8 mouse cellular contexts compared by ENCODE assay signal in the genomic region with DNA sequence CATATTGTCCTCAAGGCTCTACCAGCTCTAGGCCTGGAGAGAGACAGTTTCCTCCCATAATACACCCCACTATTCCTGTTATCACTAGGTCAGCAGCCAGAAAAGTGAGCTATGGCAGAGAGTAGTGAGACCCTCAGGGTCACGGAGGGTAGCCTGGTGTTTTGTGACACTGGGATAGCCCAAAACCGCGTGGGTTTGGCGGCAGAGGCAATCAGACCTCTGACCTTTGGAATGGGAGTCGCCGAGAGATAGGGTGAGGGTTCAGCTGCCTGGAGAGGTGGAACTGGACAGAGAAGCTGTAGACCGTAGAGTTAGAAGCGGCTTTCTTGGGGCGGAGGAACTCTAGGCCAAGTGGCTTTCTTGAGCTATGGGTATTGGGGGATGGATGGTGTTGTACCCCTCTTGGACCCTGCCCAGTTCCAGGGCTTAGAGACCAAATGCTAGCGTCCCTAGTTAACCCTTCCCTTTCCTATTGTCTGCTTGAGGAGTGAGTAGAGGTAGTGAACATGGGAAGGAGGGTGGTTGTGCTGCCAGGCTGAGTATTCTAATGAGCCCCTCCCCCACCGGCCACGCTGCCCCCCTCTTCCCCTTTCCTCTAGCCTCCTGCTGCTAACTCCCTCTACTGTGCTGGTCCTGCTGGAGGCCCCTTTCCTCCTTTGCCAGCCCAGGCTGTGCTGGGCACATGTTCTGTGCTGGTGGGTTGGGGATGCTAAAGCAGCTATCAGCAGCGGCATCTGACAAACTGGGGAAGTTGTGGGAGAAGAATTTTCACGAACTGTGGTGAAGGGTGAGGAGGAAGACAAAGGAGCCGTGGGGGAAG.
A peak's percentile ranks its signal among the peaks of the same experiment; 100 is the strongest.
DNase-seq lines count a peak whose midpoint lies in the region; ATAC-seq and TF ChIP-seq lines count a peak whose summit lies in the region.

No protein-coding gene starts in this region.

- intact Hi-C loops in heart, postnatal 14 days (cut with DNase I), result no loop called here

- no peak for ATAC-seq in heart, embryonic 15.5 days (replicated peaks; ENCODE audit: insufficient number of reproducible peaks, insufficient read depth, low FRiP score, low read depth)
- no peak; the same call in 1 of the 2 replicates for ATAC-seq in hindbrain, embryonic 16.5 days
- peak; percentile 61 for ATAC-seq in megakaryocyte progenitor cell, adult 5-6 weeks (replicated peaks; ENCODE audit: poor library complexity)

- peak overlapping the region; percentile 55 for H3K4me3 ChIP-seq in heart, embryonic 15.5 days
- H3K4me3 ChIP-seq in cortical plate, adult 2 months (ENCODE audit: insufficient read depth, low read length), result no peak overlapping the region
- peak overlapping the region; percentile 40 for H3K4me3 ChIP-seq in hindbrain, embryonic 16.5 days (ENCODE audit: low read length)

- 20% methylated on average over 15 of the region's 15 CpGs for WGBS in heart, embryonic 15.5 days
- 8% methylated on average over 15 of the region's 15 CpGs for WGBS in hindbrain, embryonic 16.5 days

- peak overlapping the region; percentile 87 for H3K27ac ChIP-seq in heart, embryonic 15.5 days
- peak overlapping the region; percentile 46; the same call in 1 of the 2 replicates for H3K27ac ChIP-seq in cortical plate, adult 2 months (ENCODE audit: insufficient read depth, low read length)
- H3K27ac ChIP-seq in hindbrain, embryonic 16.5 days (ENCODE audit: low read depth, low read length), result peak overlapping the region; percentile 48

- DNase-seq in heart, postnatal 14 days, result no peak
- peak; percentile 26 to 30 for DNase-seq in thymus, postnatal 10 days (ENCODE audit: low spot score in 2 of 2)
- DNase-seq in adrenal gland, postnatal 4 days (ENCODE audit: low spot score in 2 of 2), result no peak
- no peak for DNase-seq in frontal cortex, postnatal 10 days (ENCODE audit: low spot score in 2 of 2)

- H3K9me3 ChIP-seq in heart, embryonic 15.5 days (replicated peaks), result no peaks in the 10 kb centered on the region
- no peaks in the 10 kb centered on the region for H3K9me3 ChIP-seq in hindbrain, embryonic 16.5 days (ENCODE audit: control insufficient read depth, low read length)

- peak overlapping the region; percentile 84 for H3K4me2 ChIP-seq in heart, embryonic 15.5 days
- H3K4me2 ChIP-seq in hindbrain, embryonic 16.5 days (ENCODE audit: low read length), result peak overlapping the region; percentile 72

- peaks cover 68% of the 10 kb centered on the region for H3K4me1 ChIP-seq in heart, embryonic 15.5 days (replicated peaks)
- peaks cover 29% of the 10 kb centered on the region for H3K4me1 ChIP-seq in cortical plate, adult 2 months (ENCODE audit: control insufficient read depth, insufficient read depth, low read length)
- H3K4me1 ChIP-seq in hindbrain, embryonic 16.5 days (ENCODE audit: control insufficient read depth, insufficient read depth, low read depth, low read length), result peaks cover 53% of the 10 kb centered on the region

- no peak for TF ChIP-seq CTCF in cortical plate, adult 2 months (IDR thresholded peaks at IDR 0.05; ENCODE audit: extremely low read depth, insufficient read depth, low read length)

- H3K9ac ChIP-seq in heart, embryonic 15.5 days, result peak overlapping the region; percentile 61
- peak overlapping the region; percentile 23; the same call in 1 of the 2 replicates for H3K9ac ChIP-seq in hindbrain, embryonic 16.5 days (ENCODE audit: low read depth, low read length)

- no peaks in the 10 kb centered on the region for H3K27me3 ChIP-seq in heart, embryonic 15.5 days
- no peaks in the 10 kb centered on the region for H3K27me3 ChIP-seq in hindbrain, embryonic 16.5 days (replicated peaks; ENCODE audit: control insufficient read depth, insufficient read depth, low read length)

- no peak for TF ChIP-seq POLR2A in cortical plate, adult 2 months (IDR thresholded peaks at IDR 0.05; ENCODE audit: extremely low read depth, insufficient read depth, low read length)

- H3K36me3 ChIP-seq in heart, embryonic 15.5 days, result peaks cover 23% of the 10 kb centered on the region
- H3K36me3 ChIP-seq in hindbrain, embryonic 16.5 days (ENCODE audit: control insufficient read depth, insufficient read depth, low read length), result peaks cover 16% of the 10 kb centered on the region

Comparison
In these comparisons a context has a peak if more than half of its experiments do, and no peak if none do; other contexts are left out.
1. DNase-seq: peak in thymus, postnatal 10 days (2 of 2); none in heart, postnatal 14 days (0 of 2), adrenal gland, postnatal 4 days (0 of 2) and frontal cortex, postnatal 10 days (0 of 2).
2. Peak in every context shown above with its lines, with median percentiles within 50 percentile points of each other: H3K27ac ChIP-seq.